Mouse (Mus musculus): ENCODE data around the gene Dtd2. TPM values are rescaled to one million over a fixed set of nuclear protein-coding genes. Genes with fewer than 3 reads are reported as not detected.
A peak's percentile ranks its signal among the peaks of the same experiment; 100 is the strongest.

The Dtd2 gene
- total RNA-seq, 2 experiments from 2014 or later: 2.5 to 7.5 TPM

- no peak for ATAC-seq (replicated peaks; ENCODE audit: low FRiP score, poor library complexity, severe bottlenecking)
Observed at GRCm38 (mm10) chr12:51988536-51988935, 17.8 kb downstream of the Dtd2 start.

- no peak for ATAC-seq (replicated peaks; ENCODE audit: low FRiP score, poor library complexity, severe bottlenecking)
Observed at GRCm38 (mm10) chr12:51985826-51986225, 20.5 kb downstream of the Dtd2 start.

GRCm38 (mm10) chr12:51985163-51985748 lies 21.0 kb downstream of the Dtd2 start:
- no peak for ATAC-seq (replicated peaks; ENCODE audit: low FRiP score, poor library complexity, severe bottlenecking)

GRCm38 (mm10) chr12:51983625-51984024 lies 22.7 kb downstream of the Dtd2 start:
- ATAC-seq (replicated peaks; ENCODE audit: low FRiP score, poor library complexity, severe bottlenecking): no peak

- no peak for ATAC-seq (replicated peaks; ENCODE audit: low FRiP score, poor library complexity, severe bottlenecking)
Observed at GRCm38 (mm10) chr12:51976531-51976930, 29.8 kb downstream of the Dtd2 start.

GRCm38 (mm10) chr12:51974381-51974780 lies 31.9 kb downstream of the Dtd2 start:
- ATAC-seq (replicated peaks; ENCODE audit: low FRiP score, poor library complexity, severe bottlenecking): no peak

- ATAC-seq (replicated peaks; ENCODE audit: low FRiP score, poor library complexity, severe bottlenecking): no peak
Observed at GRCm38 (mm10) chr12:51972269-51973065, 33.8 kb downstream of the Dtd2 start.

- ATAC-seq (replicated peaks; ENCODE audit: low FRiP score, poor library complexity, severe bottlenecking): peak; percentile 86
Observed at GRCm38 (mm10) chr12:51971070-51971664, 35.1 kb downstream of the Dtd2 start, which contains the start of gene Heatr5a. Gene Heatr5a (minus strand): TSS chr12:51971321.

- ATAC-seq (replicated peaks; ENCODE audit: low FRiP score, poor library complexity, severe bottlenecking): peak; percentile 51
Observed at GRCm38 (mm10) chr12:51970352-51971069, 35.8 kb downstream of the Dtd2 start.

GRCm38 (mm10) chr12:51969876-51970275 lies 36.4 kb downstream of the Dtd2 start:
- ATAC-seq (replicated peaks; ENCODE audit: low FRiP score, poor library complexity, severe bottlenecking): peak; percentile 66

- ATAC-seq (replicated peaks; ENCODE audit: low FRiP score, poor library complexity, severe bottlenecking): no peak
Observed at GRCm38 (mm10) chr12:51969092-51969491, 37.2 kb downstream of the Dtd2 start.

- ATAC-seq (replicated peaks; ENCODE audit: low FRiP score, poor library complexity, severe bottlenecking): no peak
Observed at GRCm38 (mm10) chr12:51967915-51968595, 38.2 kb downstream of the Dtd2 start.

GRCm38 (mm10) chr12:51957626-51958025 lies 48.7 kb downstream of the Dtd2 start:
- ATAC-seq (replicated peaks; ENCODE audit: low FRiP score, poor library complexity, severe bottlenecking): no peak

- no peak for ATAC-seq (replicated peaks; ENCODE audit: low FRiP score, poor library complexity, severe bottlenecking)
Observed at GRCm38 (mm10) chr12:51952309-51952708, 54.0 kb downstream of the Dtd2 start.

- no peak for ATAC-seq (replicated peaks; ENCODE audit: low FRiP score, poor library complexity, severe bottlenecking)
Observed at GRCm38 (mm10) chr12:51947498-51947945, 58.8 kb downstream of the Dtd2 start.

- no peak for ATAC-seq (replicated peaks; ENCODE audit: low FRiP score, poor library complexity, severe bottlenecking)
Observed at GRCm38 (mm10) chr12:51945331-51945730, 61.0 kb downstream of the Dtd2 start.

- ATAC-seq (replicated peaks; ENCODE audit: low FRiP score, poor library complexity, severe bottlenecking): no peak
Observed at GRCm38 (mm10) chr12:51939848-51940247, 66.5 kb downstream of the Dtd2 start.

Data from erythroid progenitor cell, adult 5-6 weeks (primary cell).